Mouse (Mus musculus): ENCODE data around the gene Dcpp2. TPM values are rescaled to one million over a fixed set of nuclear protein-coding genes. Genes with fewer than 3 reads are reported as not detected.
"Not testable (repeated sequence)": the region's sequence is repeated elsewhere in the genome, so short reads cannot be mapped to it uniquely, and the experiment has no call there.

Dcpp2 gene
- polyA plus RNA-seq, 1 experiment from 2014 or later, result not detected

- WGBS, result 86% methylated on average over 2 of the region's 2 CpGs
- no peaks in the 10 kb centered on the region for H3K9me3 ChIP-seq (replicated peaks; ENCODE audit: control insufficient read depth, low read length)
- no peaks in the 10 kb centered on the region for H3K27me3 ChIP-seq (ENCODE audit: control insufficient read depth, insufficient read depth, low read length)
- no peak overlapping the region for H3K4me3 ChIP-seq (replicated peaks; ENCODE audit: low read length)
- no peak overlapping the region for H3K9ac ChIP-seq (ENCODE audit: low read length)
- peak; percentile 42; the same call in 1 of the 2 replicates for ATAC-seq (ENCODE audit: insufficient read depth, low FRiP score)
- no peak overlapping the region for H3K27ac ChIP-seq (ENCODE audit: low read length)
- no peaks in the 10 kb centered on the region for H3K36me3 ChIP-seq (ENCODE audit: control insufficient read depth, insufficient read depth, low read length)
- H3K4me1 ChIP-seq (ENCODE audit: control insufficient read depth, insufficient read depth, low read length), result no peaks in the 10 kb centered on the region
- no peak overlapping the region for H3K4me2 ChIP-seq (ENCODE audit: low read depth, low read length)
Observed at GRCm38 (mm10) chr17:23877166-23877565, 3.5 kb upstream of the Dcpp2 start.

GRCm38 (mm10) chr17:23917158-23917557 lies 36.5 kb downstream of the Dcpp2 start, which contains the start of gene Dcpp3:
TSS of gene Dcpp3 (plus strand) at chr17:23917458.
- not testable (repeated sequence) for H3K36me3 ChIP-seq (ENCODE audit: control insufficient read depth, insufficient read depth, low read length); H3K9ac ChIP-seq (ENCODE audit: low read length); H3K4me3 ChIP-seq (replicated peaks; ENCODE audit: low read length); ATAC-seq (ENCODE audit: insufficient read depth, low FRiP score); H3K4me1 ChIP-seq (ENCODE audit: control insufficient read depth, insufficient read depth, low read length); H3K27ac ChIP-seq (ENCODE audit: low read length); H3K9me3 ChIP-seq (replicated peaks; ENCODE audit: control insufficient read depth, low read length); H3K4me2 ChIP-seq (ENCODE audit: low read depth, low read length); H3K27me3 ChIP-seq (ENCODE audit: control insufficient read depth, insufficient read depth, low read length)
- WGBS, result 55% methylated on average over 4 of the region's 4 CpGs

GRCm38 (mm10) chr17:23924531-23925007 lies 43.9 kb downstream of the Dcpp2 start:
- H3K9me3 ChIP-seq (replicated peaks; ENCODE audit: control insufficient read depth, low read length), result no peaks in the 10 kb centered on the region
- no peaks in the 10 kb centered on the region for H3K36me3 ChIP-seq (ENCODE audit: control insufficient read depth, insufficient read depth, low read length)
- peak; percentile 98 for ATAC-seq (ENCODE audit: insufficient read depth, low FRiP score)
- H3K4me3 ChIP-seq (replicated peaks; ENCODE audit: low read length), result peak overlapping the region; percentile 54
- H3K27me3 ChIP-seq (ENCODE audit: control insufficient read depth, insufficient read depth, low read length), result no peaks in the 10 kb centered on the region
- peak overlapping the region; percentile 100 for H3K27ac ChIP-seq (ENCODE audit: low read length)
- peaks cover 6% of the 10 kb centered on the region; the same call in 1 of the 2 replicates for H3K4me1 ChIP-seq (ENCODE audit: control insufficient read depth, insufficient read depth, low read length)
- under 1% methylated on average over 27 of the region's 29 CpGs for WGBS
- H3K9ac ChIP-seq (ENCODE audit: low read length), result peak overlapping the region; percentile 84
- H3K4me2 ChIP-seq (ENCODE audit: low read depth, low read length), result peak overlapping the region; percentile 85

- Histone ChIP-seq H3K36me3 (ENCODE audit: control insufficient read depth, insufficient read depth, low read length) (no peaks in the 10 kb centered on the region), H3K4me2 (ENCODE audit: low read depth, low read length) (peak overlapping the region; percentile 85), H3K27me3 (ENCODE audit: control insufficient read depth, insufficient read depth, low read length) (no peaks in the 10 kb centered on the region), H3K4me3 (replicated peaks; ENCODE audit: low read length) (peak overlapping the region; percentile 54), H3K27ac (ENCODE audit: low read length) (peak overlapping the region; percentile 100), H3K9me3 (replicated peaks; ENCODE audit: control insufficient read depth, low read length) (no peaks in the 10 kb centered on the region), H3K4me1 (ENCODE audit: control insufficient read depth, insufficient read depth, low read length) (peaks cover 6% of the 10 kb centered on the region; the same call in 1 of the 2 replicates), H3K9ac (ENCODE audit: low read length) (peak overlapping the region; percentile 84)
- under 1% methylated on average over 14 of the region's 14 CpGs for WGBS
- ATAC-seq (ENCODE audit: insufficient read depth, low FRiP score), result peak; percentile 82
Observed at GRCm38 (mm10) chr17:23925090-23925493, 44.4 kb downstream of the Dcpp2 start.

- Histone ChIP-seq H3K4me2 (ENCODE audit: low read depth, low read length) (no peak overlapping the region), H3K9me3 (replicated peaks; ENCODE audit: control insufficient read depth, low read length) (no peaks in the 10 kb centered on the region), H3K9ac (ENCODE audit: low read length) (no peak overlapping the region), H3K4me1 (ENCODE audit: control insufficient read depth, insufficient read depth, low read length) (no peaks in the 10 kb centered on the region), H3K27ac (ENCODE audit: low read length) (no peak overlapping the region), H3K27me3 (ENCODE audit: control insufficient read depth, insufficient read depth, low read length) (no peaks in the 10 kb centered on the region), H3K36me3 (ENCODE audit: control insufficient read depth, insufficient read depth, low read length) (no peaks in the 10 kb centered on the region), H3K4me3 (replicated peaks; ENCODE audit: low read length) (no peak overlapping the region)
- ATAC-seq (ENCODE audit: insufficient read depth, low FRiP score), result no peak
- 60% methylated on average over 5 of the region's 5 CpGs for WGBS
Observed at GRCm38 (mm10) chr17:23931157-23931556, 50.5 kb downstream of the Dcpp2 start.

- no peak for ATAC-seq (ENCODE audit: insufficient read depth, low FRiP score)
- H3K9me3 ChIP-seq (replicated peaks; ENCODE audit: control insufficient read depth, low read length), result no peaks in the 10 kb centered on the region
- no peak within 1 kb of the TSS for H3K9ac ChIP-seq (ENCODE audit: low read length)
- H3K4me3 ChIP-seq (replicated peaks; ENCODE audit: low read length), result no peak within 1 kb of the TSS
- H3K4me2 ChIP-seq (ENCODE audit: low read depth, low read length), result no peak within 1 kb of the TSS
- no peak within 1 kb of the TSS for H3K27ac ChIP-seq (ENCODE audit: low read length)
- no peaks in the 10 kb centered on the region for H3K4me1 ChIP-seq (ENCODE audit: control insufficient read depth, insufficient read depth, low read length)
- no peaks in the 10 kb centered on the region for H3K36me3 ChIP-seq (ENCODE audit: control insufficient read depth, insufficient read depth, low read length)
- H3K27me3 ChIP-seq (ENCODE audit: control insufficient read depth, insufficient read depth, low read length), result no peaks in the 10 kb centered on the region
Observed at GRCm38 (mm10) chr17:23941372-23941771, 60.7 kb downstream of the Dcpp2 start, which contains the start of gene Sbp. TSS of gene Sbp (plus strand) at chr17:23941672.

GRCm38 (mm10) chr17:23947486-23947885 lies 66.8 kb downstream of the Dcpp2 start:
- H3K4me2 ChIP-seq (ENCODE audit: low read depth, low read length); H3K36me3 ChIP-seq (ENCODE audit: control insufficient read depth, insufficient read depth, low read length); H3K4me3 ChIP-seq (replicated peaks; ENCODE audit: low read length); H3K4me1 ChIP-seq (ENCODE audit: control insufficient read depth, insufficient read depth, low read length); ATAC-seq (ENCODE audit: insufficient read depth, low FRiP score); H3K9me3 ChIP-seq (replicated peaks; ENCODE audit: control insufficient read depth, low read length); H3K27ac ChIP-seq (ENCODE audit: low read length); H3K27me3 ChIP-seq (ENCODE audit: control insufficient read depth, insufficient read depth, low read length); H3K9ac ChIP-seq (ENCODE audit: low read length): not testable (repeated sequence)
- WGBS, result 71% methylated on average over 4 of the region's 4 CpGs

- Histone ChIP-seq H3K4me1 (ENCODE audit: control insufficient read depth, insufficient read depth, low read length) (no peaks in the 10 kb centered on the region), H3K9ac (ENCODE audit: low read length) (no peak overlapping the region), H3K27me3 (ENCODE audit: control insufficient read depth, insufficient read depth, low read length) (no peaks in the 10 kb centered on the region), H3K36me3 (ENCODE audit: control insufficient read depth, insufficient read depth, low read length) (no peaks in the 10 kb centered on the region), H3K4me3 (replicated peaks; ENCODE audit: low read length) (no peak overlapping the region), H3K4me2 (ENCODE audit: low read depth, low read length) (no peak overlapping the region), H3K27ac (ENCODE audit: low read length) (no peak overlapping the region), H3K9me3 (replicated peaks; ENCODE audit: control insufficient read depth, low read length) (no peaks in the 10 kb centered on the region)
- WGBS, result 77% methylated on average over 2 of the region's 2 CpGs
- no peak for ATAC-seq (ENCODE audit: insufficient read depth, low FRiP score)
Observed at GRCm38 (mm10) chr17:23949068-23949467, 68.4 kb downstream of the Dcpp2 start.
